8 mouse cellular contexts compared by ENCODE assay signal in the genomic region with DNA sequence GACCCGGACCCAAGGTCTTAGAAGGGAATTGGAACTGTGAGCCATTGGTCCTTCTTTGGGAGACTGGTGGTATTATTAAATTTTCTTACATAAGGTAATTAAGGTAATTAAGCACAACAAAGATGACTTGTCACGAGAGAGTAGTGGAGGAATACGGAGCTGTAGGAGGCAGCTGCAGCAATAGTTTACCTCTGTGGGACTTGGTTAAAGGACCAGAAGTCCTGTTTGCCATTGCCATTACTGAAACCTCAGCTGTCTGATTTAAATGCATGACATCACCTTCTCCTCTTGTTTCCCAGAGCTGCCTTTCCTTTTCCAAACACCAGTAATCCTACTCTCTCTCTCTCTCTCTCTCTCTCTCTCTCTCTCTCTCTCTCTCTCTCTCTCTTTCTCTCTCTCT. TPM values are rescaled to one million over a fixed set of nuclear protein-coding genes. Genes with fewer than 3 reads are reported as not detected.
DNase-seq lines count a peak whose midpoint lies in the region; ATAC-seq and TF ChIP-seq lines count a peak whose summit lies in the region.

No protein-coding gene starts in this region.

- TF ChIP-seq CTCF in Patski (IDR thresholded peaks at IDR 0.05) = no peak

- in situ Hi-C loops in Patski (cut with MboI; ENCODE audit: low pct_unique_long_range_greater_than_20kb) = no loop called here

- H3K27ac ChIP-seq in heart, embryonic 16.5 days (ENCODE audit: low read length) = peak overlapping the region; percentile 88
- H3K27ac ChIP-seq in hindbrain, embryonic 10.5 days = peak overlapping the region; percentile 93

- H3K36me3 ChIP-seq in heart, embryonic 16.5 days (ENCODE audit: control insufficient read depth, insufficient read depth) = peaks cover 3% of the 10 kb centered on the region; the same call in 1 of the 2 replicates
- peaks cover 10% of the 10 kb centered on the region for H3K36me3 ChIP-seq in hindbrain, embryonic 10.5 days

- H3K27me3 ChIP-seq in heart, embryonic 16.5 days (ENCODE audit: control insufficient read depth, insufficient read depth, low read length) = no peaks in the 10 kb centered on the region
- H3K27me3 ChIP-seq in Patski = no peaks in the 10 kb centered on the region
- H3K27me3 ChIP-seq in hindbrain, embryonic 10.5 days (ENCODE audit: insufficient read depth, poor library complexity, severe bottlenecking) = no peaks in the 10 kb centered on the region

- WGBS in heart, embryonic 16.5 days = 1% methylated on average over 3 of the region's 3 CpGs
- WGBS in hindbrain, embryonic 10.5 days = 3% methylated on average over 3 of the region's 3 CpGs

- H3K9me3 ChIP-seq in heart, embryonic 16.5 days (replicated peaks; ENCODE audit: control insufficient read depth, low read length) = no peaks in the 10 kb centered on the region
- no peaks in the 10 kb centered on the region for H3K9me3 ChIP-seq in hindbrain, embryonic 10.5 days

- H3K4me2 ChIP-seq in heart, embryonic 16.5 days (ENCODE audit: low read depth, low read length) = peak overlapping the region; percentile 89

- peak overlapping the region; percentile 88 for H3K9ac ChIP-seq in heart, embryonic 16.5 days (ENCODE audit: low read length)

- DNase-seq in heart, postnatal 4 days = no peak
- no peak for DNase-seq in Patski (ENCODE audit: low read depth, low spot score)
- DNase-seq in hindbrain, embryonic 10.5 days (ENCODE audit: low spot score) = no peak
- peak; percentile 35 for DNase-seq in mesoderm, embryonic 11.5 days (ENCODE audit: low read depth, low spot score)
- no peak for DNase-seq in layer of hippocampus, postnatal 14 days (ENCODE audit: low spot score in 2 of 2)
- DNase-seq in MN1 (ENCODE audit: low spot score) = no peak
- DNase-seq in c-Kit-positive CD71-positive TER-119-positive erythroid progenitor cells, embryonic 14.5 days (ENCODE audit: low spot score) = no peak

- POLR2A ChIA-PET in Patski (lab: Charles Lee) = interaction anchor here (0.6 to 1.1 kb wide), 2 partner anchors 19 to 20 kb away, joined by 3 to 10 read pairs; partner anchors contain the start of gene Scg5

- H3K4me1 ChIP-seq in heart, embryonic 16.5 days (ENCODE audit: control insufficient read depth, insufficient read depth, low read length) = peaks cover 23% of the 10 kb centered on the region
- H3K4me1 ChIP-seq in hindbrain, embryonic 10.5 days (replicated peaks) = peaks cover 25% of the 10 kb centered on the region

- CTCF ChIA-PET in Patski (lab: Charles Lee) = interaction anchor here (0.9 kb wide), 1 partner anchor 10 kb away, joined by 3 read pairs; no protein-coding TSS in a partner anchor

- ATAC-seq in heart, embryonic 16.5 days (replicated peaks; ENCODE audit: extremely low read depth, insufficient read depth, low FRiP score) = 0 out of 2 replicates have a peak, but pooled peaks have one; percentile 31
- peak; percentile 18 for ATAC-seq in Patski

- H3K4me3 ChIP-seq in heart, embryonic 16.5 days (ENCODE audit: low read length) = peak overlapping the region; percentile 99
- peak overlapping the region; percentile 83 for H3K4me3 ChIP-seq in hindbrain, embryonic 10.5 days

RNA-seq across cellular contexts. Expression of gene Arhgap11a, which starts 0.7 kb away (rescaled TPM):
- 25.0 and 25.4 TPM in 2 replicates for polyA plus RNA-seq in heart, embryonic 16.5 days (2015; fragmentation: Nextera tagmentation; extraction: Ambion mirVana)
- total RNA-seq in heart, postnatal 4 days (2021) = 10 to 100 TPM; 40.9 to 44.8 TPM
- polyA plus RNA-seq in Patski (2021) = 30.1 TPM
- polyA plus RNA-seq in hindbrain, embryonic 10.5 days (2016; fragmentation: Nextera tagmentation; extraction: Ambion mirVana) = 31.6 and 33.9 TPM in 2 replicates
- total RNA-seq in layer of hippocampus, postnatal 14 days (2021) = 1 to 10 TPM; 3.6 to 3.7 TPM

RNA-seq across cellular contexts. Expression of gene Scg5, which starts 20.2 kb away (rescaled TPM):
- 0.72 and 1.1 TPM in 2 replicates for polyA plus RNA-seq in heart, embryonic 16.5 days (2015; fragmentation: Nextera tagmentation; extraction: Ambion mirVana)
- under 1 TPM; 0.45 TPM for total RNA-seq in heart, postnatal 4 days (2021)
- polyA plus RNA-seq in Patski (2021) = 0.24 TPM
- polyA plus RNA-seq in hindbrain, embryonic 10.5 days (2016; fragmentation: Nextera tagmentation; extraction: Ambion mirVana) = 18.4 and 43.0 TPM in 2 replicates
- 100 to 1,000 TPM; 348 to 364 TPM for total RNA-seq in layer of hippocampus, postnatal 14 days (2021)
